Mouse (Mus musculus) E14TG2a.4 (cell line): Measurements from ENCODE around the gene Dock4.

Experiments used
- CTCF ChIP-seq: conservative IDR thresholded peaks from 2 replicates; pipeline ENCODE4 v1.5.1; 2014; ENCODE audit warnings: low read length
- NANOG ChIP-seq: IDR thresholded peaks from 2 replicates; pipeline ENCODE4 v1.6.1; 2014; ENCODE audit warnings: borderline replicate concordance, low read length, mixed read lengths

DNA sequence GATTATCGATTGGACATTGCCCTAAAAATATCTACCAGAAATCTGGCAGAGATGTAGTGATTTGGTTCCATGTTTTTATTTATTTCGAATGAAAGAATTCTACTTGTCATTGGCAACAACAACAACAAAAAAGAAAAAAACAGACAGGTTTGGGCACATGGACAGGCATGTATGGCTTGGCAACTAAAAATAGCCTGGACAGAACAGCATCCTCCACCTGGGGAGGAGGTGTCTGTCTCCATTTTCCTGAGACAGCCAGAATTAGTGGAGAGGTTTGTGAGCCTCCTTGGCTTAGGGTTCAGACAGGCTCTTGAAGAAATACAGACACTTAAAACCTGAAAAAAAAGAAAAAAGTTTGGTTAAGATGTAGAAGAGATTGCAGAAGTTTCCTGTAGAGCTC, 10.8 kb downstream of the Dock4 start:
- TF ChIP-seq CTCF (no peak), NANOG (no peak)
